Mouse (Mus musculus) v-Abl transformed pro-B cells (cell line): ENCODE results near the gene Ms4a10.

Experiments
- in situ Hi-C, 2 experiments: fragments of 400-800 bp; cut with MboI; formaldehyde crosslinking; loops; one replicate each; pipeline ENCODE4 v1.15.1; 2025; ENCODE audit not compliant: unreplicated experiment in 2 of 2

Gene Ms4a10

DNA sequence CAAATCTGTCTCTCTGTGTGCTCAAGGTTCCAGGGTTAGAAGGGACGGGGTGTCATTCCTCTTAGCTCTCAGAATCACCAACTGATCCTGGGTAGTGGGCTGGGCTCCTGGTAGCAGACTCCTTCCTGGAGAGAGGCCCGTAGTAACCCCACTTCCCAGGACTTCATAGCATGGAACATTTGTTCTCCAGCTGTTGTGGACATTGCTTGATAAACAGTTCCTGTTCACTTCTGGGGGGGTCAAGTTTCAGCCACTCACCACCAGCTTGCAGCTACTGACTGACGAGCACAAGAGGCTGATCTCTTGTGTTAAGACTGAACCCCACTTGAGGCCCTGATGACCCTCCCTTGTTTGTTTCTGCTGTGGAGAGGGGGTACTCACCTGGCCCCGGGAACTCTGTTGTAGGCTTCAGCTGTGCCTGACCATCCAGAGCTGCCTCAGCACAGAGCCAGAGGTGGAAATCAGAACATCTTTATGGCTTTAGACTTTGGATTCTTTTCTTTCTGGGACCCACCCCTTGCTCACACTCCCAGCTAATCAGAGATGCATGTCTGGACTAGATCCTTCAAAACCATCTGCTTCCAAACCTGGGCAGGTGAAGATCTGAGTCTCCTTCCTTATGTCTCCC is at the start of gene Ms4a10:
Gene Ms4a10, minus strand, starts transcription at position 433 of the 628 bp plus-strand sequence.
- in situ Hi-C loops = no loop called here

DNA sequence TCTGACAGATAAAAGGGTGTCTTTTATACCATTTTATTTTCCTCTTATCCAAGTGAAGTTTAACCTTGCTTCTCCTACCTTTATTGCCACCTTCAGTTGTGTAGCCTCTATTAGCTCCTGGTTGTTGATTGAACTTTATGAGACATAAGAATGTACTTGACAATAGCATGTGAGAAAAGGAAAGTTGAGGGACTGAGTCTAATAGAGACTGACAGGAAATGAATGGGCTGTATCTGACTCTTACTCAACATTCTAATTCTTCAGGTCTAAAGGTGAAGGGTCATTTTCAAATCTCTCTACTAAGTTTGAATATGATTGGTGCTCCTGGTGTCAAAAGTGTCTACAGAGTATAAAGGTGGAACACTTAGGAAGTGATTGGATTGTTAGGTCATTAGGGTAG is 47.9 kb upstream of the Ms4a10 start:
- in situ Hi-C loops = no loop called here

DNA sequence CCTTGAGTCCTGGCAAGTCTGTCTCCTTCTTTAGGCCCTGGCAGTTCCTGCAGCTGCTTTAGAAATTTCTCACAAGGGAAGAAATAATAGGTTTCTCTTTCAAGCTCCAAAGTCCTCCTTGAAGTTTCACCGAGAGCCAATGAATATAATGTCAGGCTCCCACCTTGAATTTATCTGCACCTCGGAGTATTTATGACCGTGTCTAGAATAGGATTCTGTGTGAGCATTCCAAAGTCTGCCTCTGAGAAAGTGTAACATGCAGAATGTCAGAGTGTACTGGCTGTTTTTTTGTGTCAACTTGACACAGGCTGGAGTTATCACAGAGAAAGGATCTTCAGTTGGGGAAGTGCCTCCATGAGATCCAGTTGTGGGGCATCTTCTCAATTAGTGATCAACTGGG is 43.4 kb upstream of the Ms4a10 start, which contains the start of gene Ms4a18:
Gene Ms4a18, minus strand, starts transcription at position 141 of the 400 bp plus-strand sequence.
- in situ Hi-C loops = no loop called here

DNA sequence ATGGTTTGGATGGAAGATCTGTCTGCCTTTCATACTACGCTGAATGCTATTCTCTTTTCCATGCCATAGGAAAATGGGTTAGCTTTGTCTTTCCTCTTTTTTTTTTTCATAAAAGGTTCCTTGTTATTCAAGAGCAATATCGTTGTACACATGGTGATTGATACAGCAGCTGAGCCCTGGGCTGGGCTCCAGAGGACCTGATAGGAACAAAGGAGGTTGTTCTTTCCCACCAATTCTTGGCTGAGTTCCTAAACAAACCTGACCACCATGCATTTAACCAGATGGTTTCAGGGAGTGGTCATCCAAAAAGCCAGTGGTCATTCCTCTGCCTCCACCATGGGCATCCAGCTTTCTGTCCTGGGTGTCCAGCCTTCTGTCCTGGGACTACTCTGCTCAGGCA is 42.8 kb upstream of the Ms4a10 start:
- in situ Hi-C loops = no loop called here

DNA sequence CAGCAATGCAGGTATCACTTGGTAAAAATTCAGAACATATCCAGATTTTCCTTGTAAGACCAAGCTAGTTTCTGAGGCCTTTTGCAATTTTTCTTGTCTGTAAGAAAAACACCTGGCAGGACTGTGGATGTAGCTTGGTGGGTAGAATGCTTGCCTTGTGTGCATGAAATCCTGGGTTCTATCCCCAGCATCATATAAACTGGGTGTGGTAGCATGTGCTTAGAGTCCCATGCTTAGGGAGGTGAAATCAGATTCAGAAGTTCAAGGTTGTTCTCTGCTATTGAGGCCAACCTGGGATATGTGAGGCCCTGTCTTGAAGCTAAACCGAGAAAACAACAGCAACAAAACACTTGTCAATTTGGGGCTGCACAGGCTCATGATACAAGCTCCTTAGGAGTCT is 41.5 kb upstream of the Ms4a10 start:
- in situ Hi-C loops = no loop called here

DNA sequence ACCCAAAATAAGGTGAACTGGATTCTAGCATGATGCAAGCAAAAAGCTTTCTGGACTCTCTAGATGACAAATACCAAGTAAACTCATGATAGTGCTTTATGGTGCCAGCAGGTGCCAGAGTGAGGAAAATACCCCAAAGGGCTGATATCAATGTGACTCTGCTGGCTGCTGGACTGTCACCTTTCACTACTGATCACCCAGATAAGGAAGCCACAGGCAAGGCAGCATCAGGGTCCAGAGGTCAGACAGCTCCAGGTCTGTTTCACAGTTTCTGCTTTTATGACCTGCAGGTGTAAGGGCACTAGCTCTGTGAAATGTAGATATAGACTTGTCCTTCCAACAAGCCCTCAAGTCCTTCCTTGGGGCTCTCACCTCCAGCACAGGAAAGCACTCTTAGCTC is 41.0 kb upstream of the Ms4a10 start:
- in situ Hi-C loops = no loop called here

DNA sequence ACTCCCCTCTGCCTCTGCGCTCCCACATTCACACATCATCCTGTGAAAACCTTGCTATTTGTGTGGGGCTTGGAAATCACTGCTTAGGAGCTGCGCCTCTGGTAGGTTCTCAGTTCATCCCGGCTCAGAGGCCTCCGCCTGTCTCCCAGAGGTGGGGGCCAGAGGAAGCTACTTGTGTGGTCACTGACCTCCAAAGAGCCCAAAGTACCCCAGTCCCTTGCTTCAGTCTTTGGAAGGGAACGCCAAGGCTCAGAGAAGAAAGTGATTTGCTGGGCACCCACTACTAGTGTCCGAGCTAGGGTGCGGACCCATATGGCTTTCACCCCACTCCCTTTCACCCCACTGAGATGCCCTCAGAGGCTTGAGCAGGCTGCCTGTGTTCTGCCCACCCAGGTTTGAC is 18.7 kb upstream of the Ms4a10 start, which contains the start of gene Ms4a15:
Gene Ms4a15, minus strand, starts transcription at position 101 of the 400 bp plus-strand sequence.
- in situ Hi-C loops = no loop called here

DNA sequence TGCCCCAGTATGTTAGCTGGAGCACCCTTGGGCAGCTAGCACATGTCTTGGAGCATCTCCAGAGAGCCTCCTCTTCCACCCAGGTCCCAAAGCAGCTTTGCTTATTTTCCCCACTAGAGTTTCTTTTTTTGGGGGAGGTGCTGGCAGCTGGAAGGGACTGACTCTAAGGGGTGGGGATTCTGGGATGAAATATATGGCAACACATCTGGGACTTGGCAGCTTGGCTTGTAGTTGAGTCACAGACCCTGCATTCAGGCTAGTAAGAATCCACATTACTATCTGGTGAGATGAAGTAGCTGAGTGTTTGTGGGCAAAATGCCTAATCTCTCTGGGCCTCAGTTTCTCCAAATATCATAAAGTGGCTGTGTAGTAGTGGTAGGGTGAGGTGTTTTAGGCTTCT is 17.4 kb upstream of the Ms4a10 start:
- in situ Hi-C loops = no loop called here

DNA sequence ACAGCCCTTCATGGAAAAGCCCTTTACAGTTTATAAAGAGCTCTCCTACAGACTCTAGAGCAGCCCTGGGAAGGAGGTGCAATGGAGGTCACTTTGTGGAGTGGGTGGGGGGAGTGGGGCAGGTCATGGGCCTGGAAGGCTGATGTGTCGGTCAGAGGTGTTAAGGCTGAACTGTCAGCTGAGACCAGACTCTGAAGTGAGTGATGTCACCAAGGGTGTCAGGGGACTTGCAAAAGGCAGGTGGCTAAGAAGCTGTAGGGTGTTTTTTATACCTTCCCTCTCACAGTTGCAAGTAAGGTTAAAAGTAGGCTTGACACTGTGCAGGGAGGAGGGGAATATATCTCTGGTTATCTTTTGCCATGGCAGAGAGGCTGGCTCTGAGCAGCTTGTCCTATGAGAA is 16.3 kb upstream of the Ms4a10 start:
- in situ Hi-C loops = no loop called here

DNA sequence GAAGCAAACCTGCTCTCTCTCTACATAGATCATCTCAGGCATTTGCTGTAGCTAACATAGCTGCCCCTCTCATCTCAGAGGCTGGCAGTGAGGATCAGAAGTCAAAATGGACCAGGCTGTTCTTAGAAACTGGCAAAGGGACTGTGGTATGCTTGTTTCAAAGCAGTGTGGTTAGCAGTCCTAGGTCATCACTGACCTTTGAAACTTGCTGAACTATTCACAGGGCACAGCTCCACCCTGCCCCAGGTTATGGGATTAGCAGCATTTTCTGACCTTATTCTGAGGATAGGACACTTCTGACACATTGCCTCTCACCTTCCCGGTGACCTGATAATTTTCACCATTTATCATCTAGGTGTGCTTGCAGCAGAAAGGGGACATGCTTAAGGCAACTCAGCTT is 14.1 kb upstream of the Ms4a10 start:
- in situ Hi-C loops = no loop called here

DNA sequence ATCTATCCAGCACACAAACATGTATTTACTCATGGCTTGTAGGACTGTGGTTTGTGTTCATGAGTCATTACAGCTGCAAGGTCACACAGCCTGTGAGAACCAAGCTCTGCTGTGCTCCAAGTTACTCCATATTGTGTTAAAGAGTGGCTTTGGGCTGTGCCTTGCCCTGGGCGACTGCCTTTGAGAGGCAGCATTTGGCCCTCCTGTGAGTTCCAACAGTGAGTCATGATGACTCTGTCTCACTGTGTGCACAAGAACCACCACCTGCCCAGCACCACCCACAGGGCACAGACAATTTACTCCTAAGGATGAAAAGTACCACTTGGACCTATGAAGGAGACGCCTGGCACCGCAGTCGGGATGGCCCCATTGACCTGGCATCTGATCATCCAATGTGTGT is 11.4 kb upstream of the Ms4a10 start:
- in situ Hi-C loops = no loop called here

DNA sequence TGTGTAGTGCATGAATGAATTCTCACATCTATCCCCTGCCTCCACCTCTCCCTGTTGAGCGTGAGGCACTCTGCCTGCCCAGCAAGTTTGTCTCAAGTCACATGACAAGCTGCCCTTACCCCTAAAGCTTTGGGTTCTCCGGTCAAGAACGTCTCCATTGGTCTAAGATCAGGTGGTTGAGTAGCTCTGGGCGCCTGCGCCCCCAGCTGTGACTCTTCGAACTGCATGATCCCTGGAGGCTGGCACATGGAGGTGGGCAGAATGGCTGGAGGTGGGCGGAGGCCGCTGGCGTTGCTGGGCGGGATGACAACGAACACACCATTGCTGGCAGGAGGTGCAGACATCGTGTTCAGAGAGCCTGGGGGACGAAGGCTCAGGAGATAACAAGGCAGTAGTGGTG is 10.1 kb upstream of the Ms4a10 start:
- in situ Hi-C loops = no loop called here

DNA sequence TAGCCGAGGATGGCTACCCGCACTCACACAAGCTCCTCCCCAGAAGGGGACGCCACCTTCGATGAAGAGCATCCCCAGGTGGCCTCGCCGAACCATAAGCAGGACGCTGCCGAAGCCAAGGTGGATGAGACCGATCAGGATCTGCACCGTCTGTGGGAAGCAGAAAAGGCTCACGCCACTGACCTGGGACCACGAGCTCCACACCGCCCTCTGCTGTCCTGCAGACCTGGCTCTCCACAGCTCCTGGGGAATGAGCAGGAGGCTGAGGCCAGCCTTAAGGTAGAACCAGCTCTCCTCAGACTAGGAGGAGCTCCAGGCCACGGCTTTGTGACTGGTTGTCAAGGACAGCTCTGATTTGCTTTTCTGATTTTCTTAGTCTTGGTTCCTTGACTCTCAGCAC is 8.7 kb upstream of the Ms4a10 start:
- in situ Hi-C loops = no loop called here

DNA sequence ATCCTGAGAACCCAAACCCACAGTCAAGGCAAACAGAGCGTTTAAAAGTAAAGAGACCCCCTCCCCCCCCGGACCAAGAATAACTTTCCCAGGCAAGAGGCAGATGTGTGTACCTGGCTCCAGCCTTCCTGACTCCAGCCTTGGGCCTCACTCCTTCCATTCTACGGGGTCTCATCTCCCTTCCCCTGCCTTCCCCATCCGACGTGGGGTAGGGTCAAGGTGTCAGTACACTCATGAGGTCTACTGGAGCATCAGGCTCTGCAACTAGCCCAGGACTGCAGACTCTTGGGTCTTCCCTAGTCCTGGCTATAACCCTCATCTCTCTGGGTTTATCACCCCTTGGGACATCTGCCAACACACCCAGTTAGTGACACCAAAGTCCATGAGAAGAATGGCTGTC is 5.7 kb upstream of the Ms4a10 start:
- in situ Hi-C loops = no loop called here

DNA sequence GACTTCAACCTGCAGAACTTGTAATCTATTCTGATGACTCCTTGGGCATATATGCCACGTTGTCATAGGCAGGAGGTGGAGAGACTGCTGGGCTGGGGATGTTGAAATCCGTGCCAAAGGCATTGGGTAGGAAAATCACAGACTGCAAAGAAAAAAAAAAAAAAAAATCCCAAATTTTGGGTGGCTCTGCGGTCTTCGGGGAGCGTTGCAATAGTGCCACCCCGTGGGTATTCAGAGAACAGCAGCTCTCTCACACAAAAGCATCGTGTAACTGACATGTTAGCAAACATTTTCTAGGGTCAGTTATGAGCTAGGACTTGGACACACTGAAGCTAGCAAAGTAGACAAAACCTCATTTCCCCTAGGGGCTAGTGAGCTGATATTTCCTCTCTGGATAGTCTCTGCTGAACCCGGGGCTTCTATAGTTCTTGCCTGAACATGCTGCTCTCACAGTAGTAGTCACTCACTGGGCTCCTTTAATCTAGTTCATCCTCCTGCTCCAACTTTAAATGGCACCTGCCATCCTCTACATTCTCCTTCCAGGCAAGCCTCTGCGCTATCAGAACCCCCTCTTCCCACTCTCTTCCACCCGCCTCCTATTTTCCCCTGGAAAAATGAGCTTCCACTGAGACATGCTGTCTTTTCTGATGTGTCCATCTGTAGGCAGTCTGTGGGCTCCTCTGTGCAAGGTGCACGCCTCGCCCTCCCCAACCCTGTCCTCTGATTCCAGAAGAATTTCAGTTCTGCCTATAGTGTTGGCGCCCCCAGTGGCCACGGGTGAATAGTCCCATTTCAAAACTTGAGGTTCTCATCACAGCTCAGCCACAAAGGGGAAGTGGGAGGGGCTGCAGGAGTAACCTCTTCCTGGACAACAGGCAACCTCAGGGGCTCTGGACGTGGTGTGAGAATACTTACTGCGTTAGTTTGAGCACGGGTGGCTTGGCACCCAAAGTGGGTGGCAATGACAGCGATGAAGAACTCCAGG is 5.0 kb upstream of the Ms4a10 start:
- in situ Hi-C loops = no loop called here

DNA sequence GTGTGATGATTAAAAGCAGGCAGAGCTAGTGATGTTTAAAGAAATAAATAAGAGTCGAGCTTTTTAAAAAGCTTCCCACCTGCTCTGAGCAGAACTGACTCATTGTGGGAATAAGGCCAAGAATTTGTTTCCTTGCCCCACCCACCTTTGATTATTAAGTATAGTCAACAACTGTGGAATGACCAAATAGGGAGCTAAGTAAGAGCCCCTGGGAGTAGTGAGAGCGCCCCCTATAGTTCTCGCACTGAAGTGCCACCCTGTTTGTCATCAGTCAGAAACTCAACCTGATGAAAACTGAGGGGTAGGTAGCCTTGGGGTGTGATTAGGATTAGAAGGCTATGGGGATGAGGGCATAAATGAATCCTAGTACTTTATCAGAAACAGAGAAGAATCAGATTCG is 1.8 kb upstream of the Ms4a10 start:
- in situ Hi-C loops = no loop called here

DNA sequence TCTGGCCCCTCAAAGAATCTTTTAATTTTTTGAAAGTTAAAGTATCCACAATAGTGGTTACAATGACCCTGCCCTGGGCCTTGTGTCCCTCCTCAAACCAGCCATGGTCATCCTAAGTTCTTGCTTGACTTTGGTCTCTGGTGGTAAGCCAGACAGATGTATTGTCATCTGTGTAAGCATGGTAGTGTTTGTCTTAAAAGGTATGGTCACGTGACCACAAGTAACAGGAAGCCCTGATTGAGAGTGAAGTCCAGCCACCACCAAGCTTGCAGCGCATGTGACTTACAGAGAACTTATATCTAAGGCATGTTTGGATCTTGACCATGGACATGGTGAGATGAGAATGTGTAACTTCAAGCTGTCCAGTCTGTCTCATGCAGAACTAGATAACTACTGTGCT is 717 bp upstream of the Ms4a10 start:
- in situ Hi-C loops = no loop called here

DNA sequence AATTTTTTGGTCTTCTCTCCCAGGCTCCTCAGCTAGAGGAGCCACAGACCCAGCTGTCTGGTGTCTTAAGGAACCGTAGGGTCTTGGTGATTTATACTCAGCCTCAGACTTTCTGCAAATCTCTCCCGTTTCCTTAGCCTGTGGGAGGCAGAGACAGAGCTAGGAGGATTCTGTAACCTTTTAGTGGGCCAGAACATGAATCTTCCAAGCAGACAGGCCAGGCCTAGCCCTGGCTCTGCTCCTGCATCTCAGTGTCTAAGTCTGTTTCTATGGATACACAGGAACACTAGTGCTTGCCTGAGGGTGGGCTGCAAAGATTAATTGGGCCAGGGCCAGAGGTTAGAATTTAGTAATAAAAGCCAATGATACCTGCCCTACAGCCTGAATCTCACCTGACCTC is 1.3 kb downstream of the Ms4a10 start:
- in situ Hi-C loops = no loop called here

DNA sequence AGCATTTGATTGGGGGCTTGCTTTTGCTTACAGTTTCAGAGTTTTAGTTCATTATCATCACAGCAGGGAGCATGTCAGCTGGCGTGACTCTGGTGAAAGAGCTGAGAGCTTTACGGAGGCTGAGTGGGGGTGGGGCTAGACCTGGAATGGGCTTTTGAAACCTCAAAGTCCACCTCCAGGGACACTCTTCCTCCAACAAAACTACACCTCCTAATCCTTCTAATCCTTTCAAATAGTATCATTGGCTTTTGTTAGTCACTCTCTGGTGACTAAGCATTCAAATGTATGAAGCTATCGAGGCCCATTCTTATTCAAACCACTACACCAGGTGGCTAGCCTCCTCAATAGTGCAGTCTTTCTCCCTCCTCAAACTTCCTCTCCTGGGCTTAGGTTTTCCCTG is 1.8 kb downstream of the Ms4a10 start:
- in situ Hi-C loops = no loop called here

DNA sequence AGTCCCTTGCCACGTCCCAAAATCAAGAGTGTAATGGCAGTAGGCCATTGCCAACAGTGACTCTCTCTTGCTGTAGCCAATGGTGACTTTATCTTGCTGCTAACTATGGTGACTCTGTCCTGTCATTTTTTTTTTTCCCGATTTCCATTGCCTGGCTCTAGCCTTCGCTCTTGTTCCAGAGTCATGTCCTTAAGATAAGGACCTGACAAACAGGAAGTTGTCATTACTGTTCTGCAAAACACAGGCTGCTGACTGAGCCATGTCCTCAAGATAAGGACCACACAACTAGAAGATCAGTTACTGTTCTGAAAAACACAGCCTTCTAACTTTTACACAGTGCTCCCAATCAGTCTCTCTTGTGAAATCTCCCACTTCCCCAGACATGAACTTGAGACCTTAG is 4.0 kb downstream of the Ms4a10 start:
- in situ Hi-C loops = no loop called here

DNA sequence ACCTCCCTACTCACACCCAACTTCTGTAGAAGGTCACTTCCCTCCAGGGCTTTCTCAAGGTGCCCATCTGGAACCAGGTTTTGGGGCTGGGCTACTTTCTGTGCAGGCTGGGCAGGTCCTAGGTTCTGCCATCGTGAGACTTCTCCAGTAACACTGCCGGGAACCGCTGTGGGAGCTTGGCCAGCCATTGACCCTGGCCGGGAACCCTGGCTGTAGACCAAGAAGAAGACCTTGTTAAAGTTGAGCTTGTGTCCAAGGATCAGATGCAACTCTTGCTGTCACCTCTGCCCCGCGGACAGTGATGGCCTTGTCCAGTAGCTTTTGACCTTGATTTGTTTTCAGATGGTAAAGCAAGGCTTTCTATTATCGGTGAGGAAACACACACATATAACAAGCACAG is 5.9 kb downstream of the Ms4a10 start:
- in situ Hi-C loops = loop anchor here (10.0 kb wide), 1 partner anchor 144 kb away; no protein-coding TSS in a partner anchor

DNA sequence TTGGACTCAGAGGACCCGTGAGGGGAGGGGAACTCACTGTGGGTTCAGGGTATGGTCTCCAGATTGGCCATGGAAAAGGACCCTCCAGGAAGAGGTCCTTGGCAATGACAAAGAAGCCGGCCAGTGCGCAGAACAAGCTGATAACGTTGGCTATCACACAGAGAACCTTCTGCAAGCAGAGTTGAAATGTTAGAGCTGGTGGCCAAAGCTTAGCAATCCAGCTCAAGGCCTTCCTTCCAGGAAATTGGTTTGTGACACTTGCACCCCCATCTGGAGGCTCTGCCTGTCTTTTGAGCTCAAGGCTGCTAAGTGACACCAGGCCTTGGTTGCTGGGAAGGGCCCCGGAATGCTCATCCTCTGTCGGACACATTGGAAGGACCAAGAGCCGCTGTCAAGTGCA is 8.7 kb downstream of the Ms4a10 start:
- in situ Hi-C loops = loop anchor here (10.0 kb wide), 1 partner anchor 141 kb away; no protein-coding TSS in a partner anchor
